ENCODE assay signal across 20 mouse cellular contexts in the genomic region with DNA sequence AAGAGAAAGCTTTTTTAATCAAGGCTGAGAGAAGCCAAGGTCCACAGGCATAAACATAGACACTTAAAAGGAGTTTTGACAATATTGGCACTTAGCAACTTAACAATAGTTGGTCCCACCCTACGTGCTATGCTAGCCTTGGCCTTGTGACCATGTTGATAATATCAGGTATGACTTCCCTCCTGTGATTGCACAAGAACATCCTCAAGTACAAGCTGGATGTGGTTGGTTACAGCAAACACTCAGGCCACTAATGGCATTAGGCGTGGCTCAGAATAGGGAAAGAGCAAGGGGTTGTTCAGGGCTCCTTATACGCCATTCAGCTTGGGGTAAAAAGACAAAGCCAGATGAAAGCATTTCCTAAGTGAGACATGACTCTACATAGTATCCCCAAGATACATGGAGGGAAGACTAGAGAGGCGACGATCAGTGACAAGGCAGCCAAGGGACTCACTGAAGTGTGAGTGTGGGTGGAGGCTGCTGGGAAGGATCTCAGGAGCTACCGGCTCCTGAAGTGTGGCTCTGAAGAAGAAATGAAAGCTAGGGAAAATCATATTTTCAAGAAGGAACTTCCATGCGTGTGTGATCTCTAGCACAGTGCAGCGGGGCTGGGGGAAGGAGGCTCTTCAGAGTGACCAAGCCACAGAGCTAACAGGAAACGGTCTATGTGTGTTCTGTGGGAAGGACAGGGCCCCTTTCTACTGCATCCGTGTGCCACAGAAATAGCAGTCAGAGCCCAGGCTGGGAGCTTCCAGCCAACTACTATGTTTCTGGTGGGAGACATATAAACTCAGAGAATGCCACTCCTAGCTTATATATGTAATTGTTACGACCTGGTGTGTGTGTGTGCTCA. TPM values are rescaled to one million over a fixed set of nuclear protein-coding genes. Genes with fewer than 3 reads are reported as not detected.
A peak's percentile ranks its signal among the peaks of the same experiment; 100 is the strongest.
DNase-seq lines count a peak whose midpoint lies in the region; ATAC-seq and TF ChIP-seq lines count a peak whose summit lies in the region.
"Had no signal": no experiment of that assay in that cellular context is flagged by ENCODE, and none has a peak within 500 bp of the region (broad histone marks: within the 10 kb centered on the region; RNA-seq: fewer than 3 reads in every experiment).

No protein-coding gene starts in this region.

- no peak for TF ChIP-seq CTCF in intestine, postnatal 0 days (IDR thresholded peaks at IDR 0.05; ENCODE audit: low read depth)

- H3K9ac ChIP-seq in intestine, postnatal 0 days (ENCODE audit: low read depth, low read length), result no peak overlapping the region
- H3K9ac ChIP-seq: embryonic facial prominence, embryonic 13.5 days; forebrain, embryonic 12.5 days; limb, embryonic 15.5 days; stomach, embryonic 15.5 days had no signal

- no peak for DNase-seq in frontal cortex, postnatal 25 days (ENCODE audit: low spot score in 2 of 2)
- DNase-seq in lung, postnatal 25 days (ENCODE audit: low spot score), result peak; percentile 66
- no peak for DNase-seq in gastrocnemius, postnatal 14 days
- no peak for DNase-seq in heart, adult 9 months (ENCODE audit: low spot score in 2 of 2)
- no peak for DNase-seq in left cerebral cortex, postnatal 36 days (ENCODE audit: low spot score in 2 of 2)
- DNase-seq: adrenal gland, adult 2 months; kidney, adult 8-10 months; thymus, postnatal 4 days had no signal

- H3K27ac ChIP-seq in intestine, postnatal 0 days (ENCODE audit: low read depth, low read length), result no peak overlapping the region
- H3K27ac ChIP-seq: embryonic facial prominence, embryonic 13.5 days; forebrain, embryonic 12.5 days; heart, embryonic 10.5 days; limb, embryonic 15.5 days; stomach, embryonic 15.5 days had no signal

- H3K36me3 ChIP-seq in intestine, postnatal 0 days (ENCODE audit: control insufficient read depth, insufficient read depth), result no peaks in the 10 kb centered on the region
- H3K36me3 ChIP-seq: embryonic facial prominence, embryonic 13.5 days; forebrain, embryonic 12.5 days; heart, embryonic 10.5 days; limb, embryonic 15.5 days; stomach, embryonic 15.5 days had no signal

- 76% methylated on average over 11 of the region's 11 CpGs for WGBS in intestine, postnatal 0 days

- no peaks in the 10 kb centered on the region for H3K4me1 ChIP-seq in intestine, postnatal 0 days (replicated peaks; ENCODE audit: control insufficient read depth, insufficient read depth, low read length)
- H3K4me1 ChIP-seq: embryonic facial prominence, embryonic 13.5 days; forebrain, embryonic 12.5 days; heart, embryonic 10.5 days; limb, embryonic 15.5 days; stomach, embryonic 15.5 days had no signal

- H3K9me3 ChIP-seq in intestine, postnatal 0 days (ENCODE audit: control insufficient read depth), result no peaks in the 10 kb centered on the region
- H3K9me3 ChIP-seq: embryonic facial prominence, embryonic 13.5 days; forebrain, embryonic 12.5 days; heart, embryonic 10.5 days; limb, embryonic 15.5 days; stomach, embryonic 15.5 days had no signal

- H3K27me3 ChIP-seq in intestine, postnatal 0 days (replicated peaks; ENCODE audit: control insufficient read depth, insufficient read depth, low read length), result no peaks in the 10 kb centered on the region
- H3K27me3 ChIP-seq: embryonic facial prominence, embryonic 13.5 days; forebrain, embryonic 12.5 days; limb, embryonic 15.5 days; stomach, embryonic 15.5 days had no signal

- no peak overlapping the region for H3K4me3 ChIP-seq in intestine, postnatal 0 days (ENCODE audit: low read depth, low read length)
- H3K4me3 ChIP-seq: embryonic facial prominence, embryonic 13.5 days; forebrain, embryonic 12.5 days; heart, embryonic 10.5 days; limb, embryonic 15.5 days; myocyte; stomach, embryonic 15.5 days had no signal

- peak; percentile 100 for ATAC-seq in frontal cortex, adult (ENCODE audit: low TSS enrichment)
- peak; percentile 31; the same call in 1 of the 2 replicates for ATAC-seq in intestine, postnatal 0 days
- ATAC-seq in neutrophil, adult 5-6 weeks (ENCODE audit: extremely low read depth, insufficient number of reproducible peaks, low FRiP score, poor library complexity, severe bottlenecking), result peak; percentile 84

- intact Hi-C loops in gastrocnemius, postnatal 14 days (cut with DNase I; ENCODE audit: low total_unique reads), result no loop called here
- intact Hi-C loops in left cerebral cortex, postnatal 36 days (cut with DNase I), result no loop called here

- H3K4me2 ChIP-seq in intestine, postnatal 0 days (replicated peaks; ENCODE audit: low read depth), result no peak overlapping the region
- H3K4me2 ChIP-seq: embryonic facial prominence, embryonic 13.5 days; forebrain, embryonic 12.5 days; limb, embryonic 15.5 days; midbrain, embryonic 11.5 days; stomach, embryonic 15.5 days had no signal

RNA-seq across cellular contexts. Expression of a gene that starts 13.4 kb away (rescaled TPM):
- polyA plus RNA-seq in intestine, postnatal 0 days (2015; fragmentation: Nextera tagmentation; extraction: Ambion mirVana), result 0.39 and 0.48 TPM in 2 replicates
- 144 and 170 TPM in 2 replicates for total RNA-seq in neutrophil, adult 5-6 weeks (2017)
- under 1 TPM in 1 of 2 experiments, not detected in 1; 0.18 TPM for total RNA-seq in gastrocnemius, postnatal 14 days (2021)
- not detected for total RNA-seq in left cerebral cortex, postnatal 36 days (2021)
- total RNA-seq: adrenal gland, adult 2 months; gastrocnemius, adult 18-20 months had no signal
- polyA plus RNA-seq: adrenal gland, adult 2 months had no signal

RNA-seq across cellular contexts. Expression of a gene that starts 36.4 kb away (rescaled TPM):
- polyA plus RNA-seq in intestine, postnatal 0 days (2015; fragmentation: Nextera tagmentation; extraction: Ambion mirVana), result 4.4 and 6.4 TPM in 2 replicates
- total RNA-seq in neutrophil, adult 5-6 weeks (2017), result 15.3 and 18.0 TPM in 2 replicates
- not detected for total RNA-seq in gastrocnemius, postnatal 14 days (2021)
- total RNA-seq in left cerebral cortex, postnatal 36 days (2021), result under 1 TPM in 1 of 2 experiments, not detected in 1; 0.09 TPM
- total RNA-seq: gastrocnemius, adult 18-20 months; left cerebral cortex, adult 18-20 months had no signal
- polyA plus RNA-seq: embryonic facial prominence, embryonic 13.5 days; forebrain, embryonic 12.5 days; heart, embryonic 10.5 days; myocyte had no signal

Comparison
In these comparisons a context has a peak if more than half of its experiments do, and no peak if none do; other contexts are left out.
1. ATAC-seq: peak in every context shown above with its lines; median percentile 100 in frontal cortex, adult; 84 in neutrophil, adult 5-6 weeks; 31 in intestine, postnatal 0 days.
2. RNA of a gene that starts 13.4 kb away (total RNA-seq): 144 to 170 TPM in neutrophil, adult 5-6 weeks; 0.18 TPM in gastrocnemius, postnatal 14 days and not detected in left cerebral cortex, postnatal 36 days; every median in the first group is over 100 times any median in the second.
3. RNA of a gene that starts 36.4 kb away (total RNA-seq): 15.3 to 18.0 TPM in neutrophil, adult 5-6 weeks; 0.09 TPM in left cerebral cortex, postnatal 36 days and not detected in gastrocnemius, postnatal 14 days; every median in the first group is over 10 times any median in the second.